Mouse (Mus musculus): Measurements from ENCODE around the gene Atp6v1g2.

GRCm38 (mm10) chr17:35278049-35278448 lies 44.6 kb downstream of the Atp6v1g2 start:
- TF ChIP-seq POLR2A (IDR thresholded peaks at IDR 0.05; ENCODE audit: extremely low read depth, insufficient read depth, low read length) (no peak), CTCF (IDR thresholded peaks at IDR 0.05; ENCODE audit: extremely low read depth, insufficient read depth, low read length) (no peak)
